Mouse (Mus musculus) heart, embryonic 14.5 days (tissue): ENCODE data around the gene Gm15155. TPM values are rescaled to one million over a fixed set of nuclear protein-coding genes. Genes with fewer than 3 reads are reported as not detected.
A peak's percentile ranks its signal among the peaks of the same experiment; 100 is the strongest.

Experiments used
- ATAC-seq: fragments of 200-750 bp; cut with Nextera tagmentation; 2 replicates; pipeline ENCODE4 v1.8.0; 2017; ENCODE audit warnings: low read depth, moderate TSS enrichment; ENCODE audit not compliant: insufficient number of reproducible peaks, insufficient read depth, low FRiP score
- H3K27ac ChIP-seq, 2 experiments: fragments of 200-500 bp in 1 of 2; fragments of 300-500 bp in 1 of 2; sonication (generic) in 1 of 2; replicated peaks in 1 of 2; 2 replicates each; pipeline ENCODE4 v1.5.1; 2012 to 2014; ENCODE audit warnings: low read depth in 2 of 2, low read length in 2 of 2, control low read depth in 1 of 2, mild to moderate bottlenecking in 1 of 2, mixed read lengths in 1 of 2; ENCODE audit not compliant: control insufficient read depth in 1 of 2, insufficient read depth in 1 of 2
- H3K27me3 ChIP-seq: fragments of 300-500 bp; sonication (generic); 2 replicates; pipeline ENCODE4 v1.6.1; 2014; ENCODE audit warnings: mild to moderate bottlenecking, low read length, control low read depth; ENCODE audit not compliant: control insufficient read depth, insufficient read depth
- H3K36me3 ChIP-seq: fragments of 300-500 bp; sonication (generic); 2 replicates; pipeline ENCODE4 v1.6.1; 2014; ENCODE audit warnings: mild to moderate bottlenecking, control low read depth, low read length, mixed read lengths; ENCODE audit not compliant: control insufficient read depth, insufficient read depth
- H3K4me1 ChIP-seq, 2 experiments: fragments of 200-500 bp in 1 of 2; fragments of 300-500 bp in 1 of 2; sonication (generic) in 1 of 2; 2 replicates each; pipeline ENCODE4 v1.6.1; 2012 to 2014; ENCODE audit warnings: low read length in 2 of 2, control low read depth in 1 of 2, mixed read lengths in 1 of 2; ENCODE audit not compliant: control insufficient read depth in 2 of 2, insufficient read depth in 2 of 2
- H3K4me2 ChIP-seq: fragments of 300-500 bp; sonication (generic); 2 replicates; pipeline ENCODE4 v1.6.1; 2014; ENCODE audit warnings: mild to moderate bottlenecking, low read length
- H3K4me3 ChIP-seq, 2 experiments: fragments of 200-500 bp in 1 of 2; fragments of 300-500 bp in 1 of 2; sonication (generic) in 1 of 2; 2 replicates each; pipeline ENCODE4 v1.5.1; 2012 to 2014; ENCODE audit warnings: low read length in 2 of 2, mild to moderate bottlenecking in 2 of 2, control low read depth in 1 of 2, low read depth in 1 of 2, moderate library complexity in 1 of 2; ENCODE audit not compliant: control insufficient read depth in 1 of 2, insufficient read depth in 1 of 2
- H3K9ac ChIP-seq: fragments of 300-500 bp; sonication (generic); 2 replicates; pipeline ENCODE4 v1.6.1; 2014; ENCODE audit warnings: mild to moderate bottlenecking, low read length
- H3K9me3 ChIP-seq: fragments of 300-500 bp; sonication (generic); 2 replicates; pipeline ENCODE4 v1.6.1; 2016; ENCODE audit warnings: low read length, control low read depth; ENCODE audit not compliant: control insufficient read depth
- WGBS: fragments of 180-500 bp; shearing (Covaris S2); extraction: QIAGEN DNeasy Blood & Tissue Kit; methylation state at CpG from one replicate; pipeline ENCODE4 v1.1.7; 2014; 5-methylcytosine and 5-hydroxymethylcytosine counted together
- polyA plus RNA-seq: library from polyadenylated mRNA; unstranded; fragments of >200 nt; fragmentation: Nextera tagmentation; extraction: Ambion mirVana; gene quantifications from 2 replicates; pipeline ENCODE4 v1.2.1, GENCODE M21; 2014

The Gm15155 gene
- polyA plus RNA-seq, 1 experiment from 2014 or later, result not detected

GRCm38 (mm10) chrX:155622527-155622926, 2.0 kb upstream of the Gm15155 start:
- peaks cover 32% of the 10 kb centered on the region; the same call in 1 of the 2 replicates for H3K27me3 ChIP-seq
- WGBS, result 13% methylated on average over 24 of the region's 24 CpGs
- no peak overlapping the region for H3K27ac ChIP-seq
- peak overlapping the region; percentile 87 for H3K4me2 ChIP-seq
- H3K36me3 ChIP-seq, result no peaks in the 10 kb centered on the region
- no peak for ATAC-seq
- no peaks in the 10 kb centered on the region; a peak in 1 of 4 replicates for H3K4me1 ChIP-seq
- peak overlapping the region; percentile 51 for H3K4me3 ChIP-seq
- peak overlapping the region; percentile 25; the same call in 1 of the 2 replicates for H3K9ac ChIP-seq
- no peaks in the 10 kb centered on the region for H3K9me3 ChIP-seq

DNA sequence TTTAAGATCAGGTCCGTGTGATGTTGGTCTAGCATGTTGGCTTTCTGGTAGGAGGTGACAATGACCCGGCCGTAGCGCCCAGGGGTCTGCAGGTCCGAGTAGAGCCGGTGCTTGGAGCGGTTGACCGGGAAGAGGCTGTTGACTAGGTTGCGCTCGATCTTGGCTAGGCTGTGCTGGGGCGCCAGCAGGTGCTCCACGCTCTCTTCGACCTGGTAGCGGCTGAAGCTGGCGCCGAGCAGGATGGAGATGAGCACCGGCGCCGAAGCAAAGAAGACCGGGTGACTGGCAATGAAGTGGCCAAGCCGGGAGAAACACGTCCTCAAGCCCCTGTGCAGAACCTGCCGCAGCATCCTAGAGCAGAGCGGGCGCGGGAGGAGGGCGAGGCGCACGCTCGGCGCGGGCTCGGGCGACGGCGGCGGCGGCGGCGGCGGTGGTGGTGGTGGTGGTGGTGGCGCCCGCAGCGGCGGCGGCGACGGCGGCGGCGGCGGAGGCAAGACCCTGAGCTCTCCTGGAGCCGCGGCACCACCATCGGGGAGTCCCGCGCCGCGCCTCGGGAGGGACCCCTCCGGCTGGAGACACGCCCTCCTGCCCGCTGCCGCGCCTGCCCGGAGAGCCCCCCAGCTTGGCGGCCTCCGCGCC, 1.5 kb upstream of the Gm15155 start:
- WGBS, result 10% methylated on average over 23 of the region's 69 CpGs
- H3K27ac ChIP-seq, result no peak overlapping the region
- H3K27me3 ChIP-seq, result peaks cover 32% of the 10 kb centered on the region; the same call in 1 of the 2 replicates
- no peaks in the 10 kb centered on the region for H3K9me3 ChIP-seq
- H3K36me3 ChIP-seq, result no peaks in the 10 kb centered on the region
- H3K4me1 ChIP-seq, result no peaks in the 10 kb centered on the region; a peak in 1 of 4 replicates
- no peak for ATAC-seq
- H3K9ac ChIP-seq, result peak overlapping the region; percentile 25; the same call in 1 of the 2 replicates
- peak overlapping the region; percentile 51 for H3K4me3 ChIP-seq
- H3K4me2 ChIP-seq, result peak overlapping the region; percentile 87

GRCm38 (mm10) chrX:155623701-155624281, 750 bp upstream of the Gm15155 start, which contains the start of gene Ptchd1:
TSS of gene Ptchd1 (minus strand) at chrX:155623814.
- Histone ChIP-seq H3K36me3 (no peaks in the 10 kb centered on the region), H3K27me3 (peaks cover 32% of the 10 kb centered on the region; the same call in 1 of the 2 replicates)
- no peak for ATAC-seq

DNA sequence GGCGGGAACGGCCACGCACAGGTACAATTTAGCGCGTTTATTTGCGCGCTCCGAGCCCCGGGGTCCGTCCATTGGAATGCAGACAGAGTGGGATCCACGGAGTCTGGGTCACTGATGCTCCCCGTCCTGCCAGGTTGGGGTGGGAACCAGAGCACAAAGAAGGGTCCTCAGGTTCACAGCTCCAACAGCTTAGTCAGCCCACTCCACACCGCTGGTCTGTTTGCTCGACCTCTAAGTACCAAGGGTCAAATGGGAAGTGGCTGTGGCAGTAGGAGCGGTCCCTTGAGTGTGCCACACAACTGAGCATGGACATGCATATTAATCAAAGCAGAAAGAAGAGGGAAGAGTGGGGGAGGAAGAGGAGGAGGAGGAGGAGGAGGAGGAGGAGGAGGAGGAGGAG, 354 bp downstream of the Gm15155 start:
- Histone ChIP-seq H3K9me3 (no peaks in the 10 kb centered on the region), H3K9ac (no peak overlapping the region), H3K27me3 (peaks cover 32% of the 10 kb centered on the region; the same call in 1 of the 2 replicates), H3K36me3 (no peaks in the 10 kb centered on the region), H3K4me1 (no peaks in the 10 kb centered on the region; a peak in 1 of 4 replicates), H3K27ac (no peak overlapping the region), H3K4me3 (peak overlapping the region; percentile 51), H3K4me2 (peak overlapping the region; percentile 87)
- WGBS, result 12% methylated on average over 15 of the region's 15 CpGs
- ATAC-seq, result no peak

More at GRCm38 (mm10) chrX:155623701-155624281, 750 bp upstream of the Gm15155 start, which contains the start of gene Ptchd1:
- Histone ChIP-seq H3K9me3 (no peaks in the 10 kb centered on the region), H3K9ac (peak within 1 kb of the TSS; percentile 25; the same call in 1 of the 2 replicates), H3K4me3 (peak within 1 kb of the TSS; percentile 51), H3K4me1 (no peaks in the 10 kb centered on the region; a peak in 1 of 4 replicates), H3K27ac (no peak within 1 kb of the TSS), H3K4me2 (peak within 1 kb of the TSS; percentile 87)
- 21% methylated on average over 27 of the region's 34 CpGs for WGBS

DNA sequence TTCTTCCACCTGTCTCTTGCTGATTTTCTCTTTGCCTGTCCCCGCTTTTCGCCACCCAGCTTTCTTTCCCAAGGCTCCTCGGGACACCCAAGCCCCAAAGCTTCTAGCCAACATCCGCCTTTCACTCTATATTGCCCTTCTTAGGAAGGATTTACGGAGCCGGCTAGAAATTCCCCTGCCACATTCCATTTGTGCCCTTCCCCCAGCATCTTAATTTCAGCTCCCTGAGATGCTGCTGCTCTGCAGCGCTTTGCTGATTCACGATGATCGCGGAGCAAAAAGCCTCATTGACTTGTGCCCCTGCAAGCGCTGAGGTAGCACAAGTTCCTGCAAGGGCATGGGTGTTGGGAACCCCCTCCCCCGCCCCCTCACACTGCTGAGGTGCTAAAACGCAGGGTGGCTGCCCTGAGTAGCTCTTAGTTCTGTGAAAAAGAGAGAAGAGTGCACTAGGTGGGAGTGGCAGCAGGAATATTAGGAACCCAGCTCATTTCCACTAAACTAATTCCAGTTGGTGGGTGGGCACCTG, 1.2 kb downstream of the Gm15155 start:
- 9% methylated on average over 13 of the region's 13 CpGs for WGBS
- Histone ChIP-seq H3K9me3 (no peaks in the 10 kb centered on the region), H3K4me1 (no peaks in the 10 kb centered on the region; a peak in 1 of 4 replicates), H3K36me3 (no peaks in the 10 kb centered on the region), H3K4me2 (peak overlapping the region; percentile 42), H3K9ac (no peak overlapping the region), H3K4me3 (no peak overlapping the region), H3K27me3 (peaks cover 32% of the 10 kb centered on the region; the same call in 1 of the 2 replicates), H3K27ac (no peak overlapping the region)
- no peak for ATAC-seq

DNA sequence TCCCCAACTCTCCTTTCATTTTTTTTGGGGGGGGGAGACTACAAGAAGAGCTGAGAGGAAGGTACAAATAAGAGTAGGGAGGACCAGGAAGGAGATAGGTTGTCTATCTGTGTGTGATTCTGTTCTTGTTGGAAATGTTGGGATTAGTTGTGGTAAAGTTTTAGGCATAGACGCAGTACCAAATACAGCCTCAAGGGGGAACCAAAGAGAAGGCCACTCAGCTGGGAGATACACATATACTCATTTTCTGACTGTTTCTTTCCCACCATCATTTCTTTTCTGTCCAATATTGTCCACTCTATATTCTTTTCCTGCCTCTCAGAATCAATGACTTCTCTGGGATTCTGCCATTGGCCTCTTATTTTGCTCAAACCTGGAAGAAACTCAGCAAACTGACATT, 19.4 kb downstream of the Gm15155 start:
- no peaks in the 10 kb centered on the region for H3K36me3 ChIP-seq
- no peak overlapping the region for H3K27ac ChIP-seq
- no peaks in the 10 kb centered on the region for H3K9me3 ChIP-seq
- no peaks in the 10 kb centered on the region for H3K27me3 ChIP-seq
- no peak overlapping the region for H3K4me2 ChIP-seq
- H3K4me1 ChIP-seq, result no peaks in the 10 kb centered on the region
- no peak for ATAC-seq
- H3K4me3 ChIP-seq, result no peak overlapping the region
- no peak overlapping the region for H3K9ac ChIP-seq
- 11% methylated on average over 1 of the region's 1 CpGs for WGBS

- Histone ChIP-seq H3K4me3 (no peak overlapping the region), H3K27me3 (no peaks in the 10 kb centered on the region), H3K36me3 (no peaks in the 10 kb centered on the region), H3K9me3 (no peaks in the 10 kb centered on the region), H3K9ac (no peak overlapping the region), H3K4me1 (no peaks in the 10 kb centered on the region), H3K27ac (no peak overlapping the region), H3K4me2 (no peak overlapping the region)
- 85% methylated on average over 3 of the region's 3 CpGs for WGBS
- ATAC-seq, result no peak
These were observed 21.4 kb downstream of the Gm15155 start for GRCm38 (mm10) chrX:155645975-155646374.
